Mouse (Mus musculus) adrenal gland, adult 8-10 months (tissue): Measurements from ENCODE around the gene Spink4. TPM values are rescaled to one million over a fixed set of nuclear protein-coding genes. Genes with fewer than 3 reads are reported as not detected.

Source experiments
- DNase-seq: peaks from one replicate; pipeline ENCODE4 v3.0.0; 2022
- total RNA-seq, 4 experiments: library from RNA; stranded (reverse); gene quantifications; 2 replicates each; pipeline ENCODE4 v1.2.4; 2022

Spink4 gene
- 100 to 1,000 TPM in 2 of 4 experiments, not detected in 2; 117 to 151 TPM for total RNA-seq

- peak; percentile 46 for DNase-seq
Measured at GRCm38 (mm10) chr4:40919785-40920184, at the start of gene Spink4. Gene Spink4 (plus strand): TSS chr4:40920052.

GRCm38 (mm10) chr4:40870206-40870605, 49.6 kb upstream of the Spink4 start:
- DNase-seq: no peak

GRCm38 (mm10) chr4:40872129-40872528, 47.7 kb upstream of the Spink4 start:
- DNase-seq: no peak

GRCm38 (mm10) chr4:40873320-40873719, 46.5 kb upstream of the Spink4 start:
- DNase-seq: no peak

GRCm38 (mm10) chr4:40874151-40874600, 45.7 kb upstream of the Spink4 start:
- no peak for DNase-seq

GRCm38 (mm10) chr4:40874794-40875552, 44.9 kb upstream of the Spink4 start:
- no peak for DNase-seq

GRCm38 (mm10) chr4:40875842-40876241, 44.0 kb upstream of the Spink4 start:
- no peak for DNase-seq

- DNase-seq: no peak
Measured at GRCm38 (mm10) chr4:40876814-40877371, 43.0 kb upstream of the Spink4 start.

- no peak for DNase-seq
Measured at GRCm38 (mm10) chr4:40877528-40877927, 42.3 kb upstream of the Spink4 start.

GRCm38 (mm10) chr4:40883200-40883599, 36.7 kb upstream of the Spink4 start:
- DNase-seq: no peak

- DNase-seq: no peak
Measured at GRCm38 (mm10) chr4:40884282-40885165, 35.3 kb upstream of the Spink4 start.

GRCm38 (mm10) chr4:40885166-40885525, 34.7 kb upstream of the Spink4 start:
- no peak for DNase-seq

GRCm38 (mm10) chr4:40885883-40886282, 34.0 kb upstream of the Spink4 start:
- no peak for DNase-seq

- no peak for DNase-seq
Measured at GRCm38 (mm10) chr4:40888839-40889238, 31.0 kb upstream of the Spink4 start.

- peak; percentile 81 for DNase-seq
Measured at GRCm38 (mm10) chr4:40889252-40889651, 30.6 kb upstream of the Spink4 start.

GRCm38 (mm10) chr4:40889983-40890382, 29.9 kb upstream of the Spink4 start:
- no peak for DNase-seq

- no peak for DNase-seq
Measured at GRCm38 (mm10) chr4:40891206-40891605, 28.6 kb upstream of the Spink4 start.

- DNase-seq: no peak
Measured at GRCm38 (mm10) chr4:40895118-40895517, 24.7 kb upstream of the Spink4 start.

- DNase-seq: no peak
Measured at GRCm38 (mm10) chr4:40895646-40896045, 24.2 kb upstream of the Spink4 start.

GRCm38 (mm10) chr4:40898476-40899044, 21.3 kb upstream of the Spink4 start:
- no peak for DNase-seq

GRCm38 (mm10) chr4:40899264-40899663, 20.6 kb upstream of the Spink4 start:
- DNase-seq: no peak

GRCm38 (mm10) chr4:40900071-40900470, 19.8 kb upstream of the Spink4 start:
- DNase-seq: no peak

- no peak for DNase-seq
Measured at GRCm38 (mm10) chr4:40900612-40901011, 19.2 kb upstream of the Spink4 start.
